In the genomic region with DNA sequence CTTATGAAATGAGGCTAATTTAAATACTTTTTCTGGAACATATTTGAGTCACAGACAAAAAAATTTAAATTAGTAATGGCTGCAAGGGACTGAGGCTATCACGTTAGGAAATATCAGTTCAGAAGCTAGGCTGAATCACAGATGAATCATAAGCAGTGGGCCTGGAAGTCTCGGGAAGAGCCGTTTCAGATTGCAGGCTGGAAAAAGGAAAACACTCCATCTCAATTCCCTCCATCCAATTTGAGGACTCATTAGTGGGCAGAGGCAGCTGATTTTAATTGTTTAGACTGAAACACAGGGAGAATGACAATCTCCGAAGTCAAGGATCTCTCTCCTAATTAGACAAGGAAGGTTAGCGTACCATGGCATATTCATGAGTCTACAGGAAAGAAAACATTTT, we compare ENCODE assay signal across 24 mouse cellular contexts.
DNase-seq lines count a peak whose midpoint lies in the region; ATAC-seq and TF ChIP-seq lines count a peak whose summit lies in the region.
"Had no signal": no experiment of that assay in that cellular context is flagged by ENCODE, and none has a peak within 500 bp of the region (broad histone marks: within the 10 kb centered on the region; RNA-seq: fewer than 3 reads in every experiment).

No protein-coding gene starts in this region.

- peak; percentile 29 for DNase-seq in adrenal gland, adult 2 months
- DNase-seq in adrenal gland, adult 18-20 months (ENCODE audit: low spot score in 2 of 2) = no peak
- DNase-seq in layer of hippocampus, adult 2 months (ENCODE audit: low spot score in 2 of 2) = peak in 1 of 2 experiments; percentile 37
- no peak for DNase-seq in layer of hippocampus, postnatal 14 days (ENCODE audit: low spot score in 2 of 2)
- peak; percentile 80 for DNase-seq in brain, adult 2 months (ENCODE audit: low read depth, low spot score)
- peak; percentile 65 for DNase-seq in retina, embryonic 14.5 days (ENCODE audit: low spot score)
- DNase-seq: adrenal gland, postnatal 14 days; cerebellum, adult 11-12 months; cerebellum, postnatal 25 days; gastrocnemius, postnatal 14 days; heart, adult 18-20 months; layer of hippocampus, postnatal 36 days; thymus, adult 18-20 months; thymus, postnatal 4 days had no signal

- no peak overlapping the region for H3K4me3 ChIP-seq in layer of hippocampus, adult 2 months
- H3K4me3 ChIP-seq in kidney, embryonic 15.5 days (replicated peaks) = no peak overlapping the region
- H3K4me3 ChIP-seq: heart, embryonic 13.5 days; hindbrain, embryonic 15.5 days; limb, embryonic 15.5 days; liver, embryonic 15.5 days; midbrain, embryonic 12.5 days had no signal

- no peak overlapping the region for H3K9ac ChIP-seq in kidney, embryonic 15.5 days
- H3K9ac ChIP-seq: heart, embryonic 13.5 days; hindbrain, embryonic 15.5 days; limb, embryonic 15.5 days; liver, embryonic 15.5 days; midbrain, embryonic 12.5 days had no signal

- no peak for ATAC-seq in CD4-positive, CD25-positive, alpha-beta regulatory T cell, adult 4 months
- no peak for ATAC-seq in kidney, embryonic 15.5 days (replicated peaks; ENCODE audit: low FRiP score)
- ATAC-seq: intestine, postnatal 0 days; lung, postnatal 0 days had no signal

- H3K36me3 ChIP-seq in kidney, embryonic 15.5 days = no peaks in the 10 kb centered on the region
- H3K36me3 ChIP-seq: heart, embryonic 13.5 days; hindbrain, embryonic 15.5 days; limb, embryonic 15.5 days; liver, embryonic 15.5 days; midbrain, embryonic 12.5 days had no signal

- H3K9me3 ChIP-seq in kidney, embryonic 15.5 days (replicated peaks) = no peaks in the 10 kb centered on the region
- H3K9me3 ChIP-seq: heart, embryonic 13.5 days; hindbrain, embryonic 15.5 days; limb, embryonic 15.5 days; liver, embryonic 15.5 days; midbrain, embryonic 12.5 days had no signal

- no peak for TF ChIP-seq CTCF in layer of hippocampus, adult 2 months (conservative IDR thresholded peaks at IDR 0.05)

- H3K4me2 ChIP-seq in kidney, embryonic 15.5 days = no peak overlapping the region
- H3K4me2 ChIP-seq: heart, embryonic 13.5 days; hindbrain, embryonic 15.5 days; limb, embryonic 15.5 days; liver, embryonic 15.5 days; midbrain, embryonic 12.5 days had no signal

- WGBS in kidney, embryonic 15.5 days = 64% methylated on average over 5 of the region's 5 CpGs

- no peaks in the 10 kb centered on the region for H3K27me3 ChIP-seq in kidney, embryonic 15.5 days
- H3K27me3 ChIP-seq: CH12.LX; heart, embryonic 13.5 days; hindbrain, embryonic 15.5 days; limb, embryonic 15.5 days; liver, embryonic 15.5 days had no signal

- peaks cover 12% of the 10 kb centered on the region for H3K4me1 ChIP-seq in kidney, embryonic 15.5 days
- H3K4me1 ChIP-seq: limb, embryonic 15.5 days; liver, embryonic 15.5 days had no signal

- 0 out of 2 replicates have a peak overlapping the region, but pooled peaks have one; percentile 8 for H3K27ac ChIP-seq in layer of hippocampus, adult 2 months
- no peak overlapping the region for H3K27ac ChIP-seq in kidney, embryonic 15.5 days
- H3K27ac ChIP-seq: heart, embryonic 13.5 days; hindbrain, embryonic 15.5 days; limb, embryonic 15.5 days; liver, embryonic 15.5 days; midbrain, embryonic 12.5 days had no signal

Comparison
In these comparisons a context has a peak if more than half of its experiments do, and no peak if none do; other contexts are left out.
1. DNase-seq: peak in adrenal gland, adult 2 months (single experiment), brain, adult 2 months (single experiment) and retina, embryonic 14.5 days (single experiment); none in adrenal gland, adult 18-20 months (0 of 2) and layer of hippocampus, postnatal 14 days (0 of 2).